Mouse (Mus musculus) erythroblast, embryonic 14.5 days (primary cell): ENCODE results near the gene Mfsd1. TPM values are rescaled to one million over a fixed set of nuclear protein-coding genes. Genes with fewer than 3 reads are reported as not detected.
A peak's percentile ranks its signal among the peaks of the same experiment; 100 is the strongest.

ENCODE experiments used
- H3K27me3 ChIP-seq: 2 replicates; pipeline ENCODE4 v1.6.1; 2012; ENCODE audit warnings: inconsistent platforms; ENCODE audit not compliant: control insufficient read depth
- H3K36me3 ChIP-seq: 2 replicates; pipeline ENCODE4 v1.6.1; 2012; ENCODE audit warnings: mild to moderate bottlenecking, inconsistent platforms; ENCODE audit not compliant: control insufficient read depth
- H3K4me1 ChIP-seq: 2 replicates; pipeline ENCODE4 v1.6.1; 2012; ENCODE audit warnings: inconsistent platforms; ENCODE audit not compliant: control insufficient read depth
- H3K4me3 ChIP-seq: replicated peaks from 2 replicates; pipeline ENCODE3; 2012; ENCODE audit warnings: moderate library complexity, mild to moderate bottlenecking, inconsistent platforms
- H3K9me3 ChIP-seq: 2 replicates; pipeline ENCODE4 v1.6.1; 2012; ENCODE audit warnings: low read length, inconsistent platforms, mixed read lengths; ENCODE audit not compliant: control insufficient read depth
- GATA1 ChIP-seq: IDR thresholded peaks from 2 replicates; pipeline ENCODE4 v1.6.1; 2012; ENCODE audit warnings: low read length, inconsistent platforms, mixed read lengths
- TAL1 ChIP-seq: IDR thresholded peaks from 3 replicates; pipeline ENCODE4 v1.6.1; 2012; ENCODE audit warnings: low read length, inconsistent platforms, mixed read lengths
- polyA plus RNA-seq: library from polyadenylated mRNA; stranded (reverse); fragments of >175 nt; gene quantifications from 2 replicates; pipeline ENCODE4 v1.2.3, GENCODE M21; 2012

Gene Mfsd1
- polyA plus RNA-seq: 0.52 and 0.82 TPM in 2 replicates

DNA sequence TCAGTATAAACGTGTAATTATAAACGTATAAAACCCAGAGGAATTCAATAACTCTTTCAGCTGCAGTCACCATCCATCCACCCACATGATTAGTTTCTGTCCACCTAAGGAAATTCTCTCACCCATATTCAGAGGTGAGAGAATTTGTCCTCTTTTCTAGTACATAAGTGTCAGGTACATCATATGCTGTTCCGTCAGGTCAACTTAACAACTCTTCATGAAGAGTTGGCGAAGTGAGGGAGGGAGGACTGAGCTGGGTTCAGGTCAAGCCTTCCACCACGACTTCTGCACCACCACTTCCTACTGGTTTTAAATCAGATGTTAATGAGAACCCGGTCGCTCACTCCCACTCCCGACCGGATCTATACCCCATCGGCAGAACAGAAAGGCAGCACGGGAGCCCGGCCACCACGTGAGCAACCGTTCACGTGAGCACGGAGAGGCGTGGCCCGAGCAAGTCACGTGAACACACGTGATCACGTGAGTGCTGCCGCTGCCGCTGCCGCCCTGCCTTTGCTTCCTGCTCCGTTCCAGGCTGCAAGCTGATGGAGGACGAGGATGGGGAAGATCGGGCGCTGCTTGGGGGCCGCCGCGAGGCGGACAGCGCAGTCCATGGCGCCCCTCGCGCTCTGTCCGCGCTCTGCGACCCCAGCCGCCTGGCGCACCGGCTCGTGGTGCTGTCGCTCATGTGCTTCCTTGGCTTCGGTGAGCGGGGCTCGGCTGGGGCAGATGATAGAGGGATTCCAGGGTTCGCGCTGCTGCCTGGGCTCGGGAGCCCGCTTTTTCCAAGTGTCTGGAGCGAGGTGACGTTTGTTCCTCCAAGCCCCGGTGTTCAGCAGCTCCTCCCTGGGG lies at the start of gene Mfsd1:
Mfsd1 (plus strand) TSS at position 469 of the 852 bp plus-strand sequence.
- TF ChIP-seq GATA1: no peak
- no peak for TF ChIP-seq TAL1
- no peaks in the 10 kb centered on the region; the same call in 1 of the 2 replicates for H3K27me3 ChIP-seq
- peak within 1 kb of the TSS; percentile 77 for H3K4me3 ChIP-seq
- H3K36me3 ChIP-seq: peaks cover 8% of the 10 kb centered on the region
- H3K9me3 ChIP-seq: 0 out of 2 replicates have a peak, but pooled peaks cover 2% of the 10 kb centered on the region
- H3K4me1 ChIP-seq: peaks cover 28% of the 10 kb centered on the region

- no peak for TF ChIP-seq GATA1
- no peak for TF ChIP-seq TAL1
- no peaks in the 10 kb centered on the region for H3K4me1 ChIP-seq
- H3K36me3 ChIP-seq: no peaks in the 10 kb centered on the region
- H3K4me3 ChIP-seq: no peak overlapping the region
- no peaks in the 10 kb centered on the region for H3K27me3 ChIP-seq
- H3K9me3 ChIP-seq: no peaks in the 10 kb centered on the region
Observed at GRCm38 (mm10) chr3:67543630-67544029, 38.9 kb upstream of the Mfsd1 start.

DNA sequence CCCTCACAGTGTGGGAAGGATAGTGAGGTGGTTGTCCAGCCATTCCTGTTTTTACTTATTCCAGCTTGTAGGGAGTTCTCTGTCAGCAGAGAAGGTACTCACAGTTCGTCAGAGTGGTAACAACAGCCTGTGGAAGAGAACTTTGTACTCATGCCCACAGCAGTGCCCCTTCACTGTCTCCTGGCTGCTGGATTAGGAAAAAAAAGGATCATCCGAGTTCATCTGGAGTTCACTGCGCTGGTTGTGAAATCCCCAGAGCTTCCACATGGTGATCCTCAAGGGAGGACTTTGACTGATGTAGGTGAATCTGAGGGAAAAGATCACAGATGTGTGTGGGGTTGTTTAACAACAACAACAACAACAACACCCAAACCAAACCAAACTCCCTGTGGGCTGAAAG lies 31.3 kb upstream of the Mfsd1 start:
- TF ChIP-seq TAL1: no peak
- TF ChIP-seq GATA1: no peak
- no peaks in the 10 kb centered on the region for H3K4me1 ChIP-seq
- H3K9me3 ChIP-seq: no peaks in the 10 kb centered on the region
- no peak overlapping the region for H3K4me3 ChIP-seq
- no peaks in the 10 kb centered on the region for H3K36me3 ChIP-seq
- H3K27me3 ChIP-seq: no peaks in the 10 kb centered on the region

DNA sequence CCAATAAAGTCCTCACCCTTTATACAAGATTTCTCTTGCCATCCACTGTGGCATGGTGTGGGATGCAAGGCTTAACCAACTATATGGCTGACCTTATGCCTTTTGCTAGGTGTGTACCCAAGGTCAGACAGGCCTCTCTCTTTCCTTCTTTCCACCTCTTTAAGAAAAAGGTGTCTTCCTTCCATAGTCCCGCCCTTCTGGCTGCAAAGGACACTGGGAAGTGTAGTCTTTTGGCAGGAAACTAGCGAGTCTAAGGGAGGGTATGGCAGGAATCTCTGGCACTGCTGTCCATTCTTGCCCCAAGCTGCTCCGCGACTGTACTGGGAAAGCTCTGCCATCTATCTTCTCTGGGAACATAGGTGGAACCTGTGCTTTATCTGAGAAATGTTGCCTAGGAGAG lies 29.3 kb upstream of the Mfsd1 start:
- TF ChIP-seq TAL1 (no peak), GATA1 (no peak)
- Histone ChIP-seq H3K4me1 (no peaks in the 10 kb centered on the region; the same call in 1 of the 2 replicates), H3K9me3 (no peaks in the 10 kb centered on the region), H3K4me3 (no peak overlapping the region), H3K36me3 (no peaks in the 10 kb centered on the region), H3K27me3 (no peaks in the 10 kb centered on the region)

GRCm38 (mm10) chr3:67553927-67554448 lies 28.6 kb upstream of the Mfsd1 start:
- Histone ChIP-seq H3K36me3 (no peaks in the 10 kb centered on the region), H3K9me3 (no peaks in the 10 kb centered on the region), H3K27me3 (no peaks in the 10 kb centered on the region), H3K4me1 (no peaks in the 10 kb centered on the region; the same call in 1 of the 2 replicates), H3K4me3 (no peak overlapping the region)
- TF ChIP-seq TAL1 (no peak), GATA1 (no peak)

DNA sequence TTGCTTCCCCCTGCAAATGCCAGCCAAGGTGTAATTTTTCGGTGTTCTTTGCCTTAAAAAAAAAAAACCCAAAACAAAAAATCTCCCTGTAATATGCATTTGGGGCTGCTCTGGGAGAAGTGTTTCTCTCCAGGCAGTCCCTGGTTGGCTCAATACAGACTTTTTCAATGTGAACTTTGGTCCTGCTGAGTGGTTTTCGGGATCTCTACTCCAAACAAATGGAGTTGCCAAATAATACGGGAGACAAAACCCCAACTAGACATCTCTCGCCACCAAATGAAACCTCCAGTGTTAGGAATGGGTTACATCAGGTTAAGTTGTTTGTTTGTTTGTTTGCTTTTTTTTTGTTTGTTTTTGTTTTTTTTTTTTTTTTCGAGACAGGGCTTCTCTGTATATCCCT lies 27.3 kb upstream of the Mfsd1 start:
- Histone ChIP-seq H3K9me3 (no peaks in the 10 kb centered on the region), H3K27me3 (no peaks in the 10 kb centered on the region)
- no peak for TF ChIP-seq TAL1
- TF ChIP-seq GATA1: no peak

GRCm38 (mm10) chr3:67557200-67557651 lies 25.3 kb upstream of the Mfsd1 start:
- no peaks in the 10 kb centered on the region; the same call in 1 of the 2 replicates for H3K4me1 ChIP-seq
- H3K27me3 ChIP-seq: no peaks in the 10 kb centered on the region
- H3K9me3 ChIP-seq: no peaks in the 10 kb centered on the region
- no peaks in the 10 kb centered on the region for H3K36me3 ChIP-seq
- no peak overlapping the region for H3K4me3 ChIP-seq
- TF ChIP-seq TAL1: no peak

More for the DNA sequence above, 27.3 kb upstream of the Mfsd1 start:
- Histone ChIP-seq H3K4me1 (no peaks in the 10 kb centered on the region; the same call in 1 of the 2 replicates), H3K36me3 (no peaks in the 10 kb centered on the region), H3K4me3 (no peak overlapping the region)

- no peaks in the 10 kb centered on the region for H3K27me3 ChIP-seq
- H3K4me3 ChIP-seq: no peak overlapping the region
- no peaks in the 10 kb centered on the region; the same call in 1 of the 2 replicates for H3K4me1 ChIP-seq
- TF ChIP-seq TAL1: no peak
- no peak for TF ChIP-seq GATA1
- H3K36me3 ChIP-seq: no peaks in the 10 kb centered on the region
- H3K9me3 ChIP-seq: no peaks in the 10 kb centered on the region
Observed at GRCm38 (mm10) chr3:67557718-67558354, 24.7 kb upstream of the Mfsd1 start.

DNA sequence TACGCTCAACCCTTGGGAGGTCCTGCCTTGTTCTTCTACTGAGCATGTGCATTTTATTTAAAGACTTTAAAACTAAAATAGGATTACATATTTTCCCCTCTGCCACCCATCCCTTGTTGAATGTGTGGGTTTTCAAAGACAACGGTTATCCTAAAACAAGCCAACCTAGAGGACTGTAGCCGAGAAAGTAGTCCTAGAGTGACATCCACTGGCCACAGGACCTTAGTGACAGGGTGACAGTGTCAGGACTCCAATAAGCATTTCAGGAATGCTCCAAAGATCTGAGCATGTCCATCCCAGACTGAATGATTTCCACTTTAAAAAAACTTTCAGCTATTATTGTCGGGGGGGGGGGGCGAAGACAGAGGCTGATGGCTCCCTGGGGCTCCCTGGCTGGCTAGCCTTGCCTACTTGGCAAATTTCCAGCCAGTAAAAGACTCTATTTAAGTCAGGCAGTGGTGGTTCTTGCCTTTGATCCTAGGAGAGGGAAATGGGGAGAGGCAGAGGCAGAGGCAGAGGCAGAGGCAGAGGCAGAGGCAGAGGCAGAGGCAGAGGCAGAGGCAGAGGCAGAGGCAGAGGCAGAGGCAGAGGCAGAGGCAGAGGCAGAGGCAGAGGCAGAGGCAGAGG lies 17.7 kb upstream of the Mfsd1 start:
- Histone ChIP-seq H3K4me1 (peaks cover 42% of the 10 kb centered on the region), H3K27me3 (peaks cover 3% of the 10 kb centered on the region; the same call in 1 of the 2 replicates), H3K4me3 (no peak overlapping the region), H3K9me3 (peaks cover 2% of the 10 kb centered on the region; the same call in 1 of the 2 replicates), H3K36me3 (no peaks in the 10 kb centered on the region)
- TF ChIP-seq GATA1: no peak
